Mouse (Mus musculus): ENCODE results near the gene Otop2. TPM values are rescaled to one million over a fixed set of nuclear protein-coding genes. Genes with fewer than 3 reads are reported as not detected.

The Otop2 gene
- polyA plus RNA-seq, 1 experiment from 2014 or later = not detected

DNA sequence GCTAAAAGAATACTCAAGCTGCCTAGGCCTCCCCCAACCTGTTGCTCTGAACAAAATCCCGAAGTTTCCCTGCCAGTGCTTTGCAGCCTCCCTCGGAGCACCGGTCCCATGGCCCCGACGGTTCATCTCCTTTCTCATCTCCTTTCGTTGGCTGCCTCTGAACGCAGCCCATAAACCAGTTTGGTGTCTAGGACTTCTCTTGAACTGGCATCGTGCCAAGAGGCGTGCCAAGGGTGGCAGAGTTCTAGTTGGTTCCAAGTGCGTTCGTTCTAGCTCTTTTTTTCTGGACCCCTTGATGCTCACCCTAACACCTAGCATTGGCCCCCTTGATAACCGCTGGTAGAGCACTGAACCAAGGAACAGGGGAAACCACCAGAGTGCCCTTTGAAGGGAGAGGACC lies 28.3 kb downstream of the Otop2 start:
- Histone ChIP-seq H3K4me1 (ENCODE audit: control insufficient read depth in 2 of 2, insufficient read depth in 2 of 2, low read length in 2 of 2) (no peaks in the 10 kb centered on the region), H3K9ac (ENCODE audit: low read length) (no peak overlapping the region), H3K27me3 (ENCODE audit: control insufficient read depth, insufficient read depth, low read length) (peaks cover 81% of the 10 kb centered on the region), H3K27ac (replicated peaks in 1 of 2; ENCODE audit: control insufficient read depth in 1 of 2, insufficient read depth in 1 of 2, low read depth in 2 of 2, low read length in 2 of 2) (no peak overlapping the region), H3K4me2 (ENCODE audit: low read length) (no peak overlapping the region), H3K4me3 (ENCODE audit: control insufficient read depth in 1 of 2, insufficient read depth in 1 of 2, low read depth in 1 of 2, low read length in 2 of 2) (no peak overlapping the region), H3K36me3 (ENCODE audit: control insufficient read depth, insufficient read depth, low read length) (no peaks in the 10 kb centered on the region), H3K9me3 (ENCODE audit: control insufficient read depth, low read length) (no peaks in the 10 kb centered on the region)
- WGBS = 48% methylated on average over 12 of the region's 12 CpGs
- ATAC-seq (ENCODE audit: insufficient number of reproducible peaks, insufficient read depth, low FRiP score, low read depth) = no peak

DNA sequence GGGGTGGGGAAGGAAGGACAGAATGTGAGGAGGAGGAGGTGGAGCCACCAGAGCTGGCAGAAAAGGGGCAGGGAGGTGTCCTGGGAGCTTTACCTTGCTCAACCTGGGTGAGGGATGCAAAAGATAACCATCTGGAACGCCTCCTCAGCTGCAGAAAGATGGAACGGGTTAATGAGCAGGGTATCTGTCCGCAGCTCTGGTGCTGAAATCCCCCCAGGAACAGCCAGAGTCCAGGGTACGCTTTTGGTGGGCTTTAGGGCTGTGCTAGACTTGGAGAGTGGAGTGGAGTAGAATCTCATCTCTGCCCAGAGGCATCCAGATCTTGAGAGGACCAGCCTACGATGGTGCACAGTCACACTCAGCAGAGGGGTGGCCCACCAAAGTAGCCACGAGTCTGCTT lies 29.2 kb downstream of the Otop2 start:
- WGBS = 16% methylated on average over 6 of the region's 6 CpGs
- Histone ChIP-seq H3K36me3 (ENCODE audit: control insufficient read depth, insufficient read depth, low read length) (no peaks in the 10 kb centered on the region), H3K9ac (ENCODE audit: low read length) (no peak overlapping the region), H3K4me3 (ENCODE audit: control insufficient read depth in 1 of 2, insufficient read depth in 1 of 2, low read depth in 1 of 2, low read length in 2 of 2) (no peak overlapping the region), H3K27me3 (ENCODE audit: control insufficient read depth, insufficient read depth, low read length) (peaks cover 75% of the 10 kb centered on the region), H3K9me3 (ENCODE audit: control insufficient read depth, low read length) (no peaks in the 10 kb centered on the region), H3K4me1 (ENCODE audit: control insufficient read depth in 2 of 2, insufficient read depth in 2 of 2, low read length in 2 of 2) (no peaks in the 10 kb centered on the region), H3K4me2 (ENCODE audit: low read length) (no peak overlapping the region), H3K27ac (replicated peaks in 1 of 2; ENCODE audit: control insufficient read depth in 1 of 2, insufficient read depth in 1 of 2, low read depth in 2 of 2, low read length in 2 of 2) (no peak overlapping the region)
- ATAC-seq (ENCODE audit: insufficient number of reproducible peaks, insufficient read depth, low FRiP score, low read depth) = no peak

DNA sequence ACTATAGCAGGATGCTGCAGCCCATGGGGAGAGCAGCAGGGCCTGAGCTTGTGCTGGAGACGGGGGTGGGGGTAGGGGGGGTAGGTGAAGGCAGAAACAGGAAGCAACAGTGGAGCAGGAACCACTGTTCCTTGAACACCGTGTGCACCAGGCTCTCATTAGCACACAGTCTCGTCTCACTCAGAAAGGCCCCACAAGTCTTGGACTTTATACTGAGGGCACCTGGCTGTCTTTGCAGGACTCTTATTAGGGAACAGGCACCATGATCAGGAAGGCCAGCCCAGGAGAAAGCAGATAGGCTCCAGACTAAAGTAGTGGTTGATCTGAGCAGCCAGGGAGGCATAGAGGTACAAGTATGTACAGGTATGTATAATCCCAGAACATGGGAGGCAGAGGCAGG lies 30.4 kb downstream of the Otop2 start:
- Histone ChIP-seq H3K27ac (replicated peaks in 1 of 2; ENCODE audit: control insufficient read depth in 1 of 2, insufficient read depth in 1 of 2, low read depth in 2 of 2, low read length in 2 of 2) (no peak overlapping the region), H3K4me2 (ENCODE audit: low read length) (no peak overlapping the region), H3K36me3 (ENCODE audit: control insufficient read depth, insufficient read depth, low read length) (no peaks in the 10 kb centered on the region), H3K9me3 (ENCODE audit: control insufficient read depth, low read length) (no peaks in the 10 kb centered on the region), H3K4me1 (ENCODE audit: control insufficient read depth in 2 of 2, insufficient read depth in 2 of 2, low read length in 2 of 2) (no peaks in the 10 kb centered on the region), H3K9ac (ENCODE audit: low read length) (no peak overlapping the region), H3K4me3 (ENCODE audit: control insufficient read depth in 1 of 2, insufficient read depth in 1 of 2, low read depth in 1 of 2, low read length in 2 of 2) (no peak overlapping the region), H3K27me3 (ENCODE audit: control insufficient read depth, insufficient read depth, low read length) (peaks cover 71% of the 10 kb centered on the region)
- WGBS = 38% methylated on average over 3 of the region's 3 CpGs
- ATAC-seq (ENCODE audit: insufficient number of reproducible peaks, insufficient read depth, low FRiP score, low read depth) = no peak

DNA sequence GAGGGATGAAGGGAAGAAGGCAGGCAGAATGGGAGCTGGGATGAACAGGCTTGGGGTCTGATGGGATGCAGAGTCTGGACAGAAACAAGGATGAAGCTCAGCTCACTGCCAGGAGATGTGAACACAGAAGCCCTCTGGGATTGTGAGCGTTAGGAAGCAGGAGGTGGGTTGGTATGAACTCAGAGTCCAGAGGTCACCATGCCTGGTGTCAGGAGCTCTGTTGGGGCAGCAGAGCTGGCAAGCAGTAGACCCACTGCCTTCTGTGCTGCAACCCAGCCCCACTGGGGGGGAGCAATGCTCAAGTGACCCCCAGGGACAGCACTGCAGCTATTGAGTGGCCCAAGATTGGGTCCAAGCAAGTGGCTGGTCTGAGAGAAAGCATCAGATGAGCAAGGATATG lies 30.9 kb downstream of the Otop2 start:
- peaks cover 66% of the 10 kb centered on the region for H3K27me3 ChIP-seq (ENCODE audit: control insufficient read depth, insufficient read depth, low read length)
- ATAC-seq (ENCODE audit: insufficient number of reproducible peaks, insufficient read depth, low FRiP score, low read depth) = no peak
- H3K27ac ChIP-seq (replicated peaks in 1 of 2; ENCODE audit: control insufficient read depth in 1 of 2, insufficient read depth in 1 of 2, low read depth in 2 of 2, low read length in 2 of 2) = no peak overlapping the region
- H3K4me3 ChIP-seq (ENCODE audit: control insufficient read depth in 1 of 2, insufficient read depth in 1 of 2, low read depth in 1 of 2, low read length in 2 of 2) = no peak overlapping the region
- no peaks in the 10 kb centered on the region for H3K9me3 ChIP-seq (ENCODE audit: control insufficient read depth, low read length)
- H3K9ac ChIP-seq (ENCODE audit: low read length) = no peak overlapping the region
- no peaks in the 10 kb centered on the region for H3K36me3 ChIP-seq (ENCODE audit: control insufficient read depth, insufficient read depth, low read length)
- no peaks in the 10 kb centered on the region for H3K4me1 ChIP-seq (ENCODE audit: control insufficient read depth in 2 of 2, insufficient read depth in 2 of 2, low read length in 2 of 2)
- no peak overlapping the region for H3K4me2 ChIP-seq (ENCODE audit: low read length)
- 53% methylated on average over 1 of the region's 1 CpGs for WGBS

DNA sequence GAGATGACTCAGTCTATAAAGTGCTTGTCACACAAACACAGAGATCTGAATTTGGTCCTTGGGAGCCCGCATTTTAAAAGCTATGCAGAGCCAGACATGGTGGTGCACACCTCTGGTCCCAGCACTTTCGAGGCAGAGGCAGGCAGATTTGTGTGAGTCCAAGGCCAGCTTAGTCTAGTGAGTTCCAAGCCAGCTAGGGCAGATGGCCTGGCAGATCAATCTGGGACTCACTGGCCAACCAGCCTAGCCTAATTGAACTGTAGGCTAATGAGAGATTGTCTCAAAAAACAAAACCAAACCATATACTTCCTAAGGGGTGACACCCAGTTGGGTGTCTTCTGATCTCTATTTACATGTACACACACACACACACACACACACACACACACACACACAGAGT lies 34.3 kb downstream of the Otop2 start:
- WGBS = 56% methylated on average over 2 of the region's 2 CpGs
- peaks cover 50% of the 10 kb centered on the region for H3K27me3 ChIP-seq (ENCODE audit: control insufficient read depth, insufficient read depth, low read length)
- ATAC-seq (ENCODE audit: insufficient number of reproducible peaks, insufficient read depth, low FRiP score, low read depth) = no peak

DNA sequence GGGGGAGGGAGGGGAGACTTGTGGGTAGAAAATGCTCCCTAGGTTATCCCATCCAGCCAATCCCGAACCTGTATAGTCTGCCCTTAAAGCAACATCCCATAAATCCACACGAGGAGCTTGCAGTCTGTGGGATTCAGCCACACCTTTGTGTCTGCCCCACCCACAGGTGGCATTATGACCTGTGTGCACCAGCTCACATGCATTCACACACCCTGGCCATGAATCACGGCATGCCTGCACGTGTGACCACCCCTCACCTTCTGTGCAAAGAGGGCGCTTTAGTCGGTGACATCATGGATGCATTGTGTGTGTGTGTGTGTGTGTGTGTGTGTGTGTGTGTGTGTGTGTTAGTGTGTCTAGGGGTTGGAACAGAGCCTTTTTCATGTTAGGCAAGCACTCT lies 34.9 kb downstream of the Otop2 start:
- H3K9ac ChIP-seq (ENCODE audit: low read length) = no peak overlapping the region
- no peak for ATAC-seq (ENCODE audit: insufficient number of reproducible peaks, insufficient read depth, low FRiP score, low read depth)
- H3K9me3 ChIP-seq (ENCODE audit: control insufficient read depth, low read length) = no peaks in the 10 kb centered on the region
- H3K27me3 ChIP-seq (ENCODE audit: control insufficient read depth, insufficient read depth, low read length) = peaks cover 50% of the 10 kb centered on the region
- H3K27ac ChIP-seq (replicated peaks in 1 of 2; ENCODE audit: control insufficient read depth in 1 of 2, insufficient read depth in 1 of 2, low read depth in 2 of 2, low read length in 2 of 2) = no peak overlapping the region
- 51% methylated on average over 6 of the region's 6 CpGs for WGBS
- no peaks in the 10 kb centered on the region; a peak in 1 of 4 replicates for H3K4me1 ChIP-seq (ENCODE audit: control insufficient read depth in 2 of 2, insufficient read depth in 2 of 2, low read length in 2 of 2)
- no peaks in the 10 kb centered on the region for H3K36me3 ChIP-seq (ENCODE audit: control insufficient read depth, insufficient read depth, low read length)
- H3K4me2 ChIP-seq (ENCODE audit: low read length) = no peak overlapping the region
- no peak overlapping the region for H3K4me3 ChIP-seq (ENCODE audit: control insufficient read depth in 1 of 2, insufficient read depth in 1 of 2, low read depth in 1 of 2, low read length in 2 of 2)

More for the DNA sequence above, 34.3 kb downstream of the Otop2 start:
- no peaks in the 10 kb centered on the region; a peak in 1 of 4 replicates for H3K4me1 ChIP-seq (ENCODE audit: control insufficient read depth in 2 of 2, insufficient read depth in 2 of 2, low read length in 2 of 2)
- H3K9ac ChIP-seq (ENCODE audit: low read length) = no peak overlapping the region
- H3K27ac ChIP-seq (replicated peaks in 1 of 2; ENCODE audit: control insufficient read depth in 1 of 2, insufficient read depth in 1 of 2, low read depth in 2 of 2, low read length in 2 of 2) = no peak overlapping the region
- no peak overlapping the region for H3K4me3 ChIP-seq (ENCODE audit: control insufficient read depth in 1 of 2, insufficient read depth in 1 of 2, low read depth in 1 of 2, low read length in 2 of 2)
- no peaks in the 10 kb centered on the region for H3K36me3 ChIP-seq (ENCODE audit: control insufficient read depth, insufficient read depth, low read length)
- no peak overlapping the region for H3K4me2 ChIP-seq (ENCODE audit: low read length)
- no peaks in the 10 kb centered on the region for H3K9me3 ChIP-seq (ENCODE audit: control insufficient read depth, low read length)

DNA sequence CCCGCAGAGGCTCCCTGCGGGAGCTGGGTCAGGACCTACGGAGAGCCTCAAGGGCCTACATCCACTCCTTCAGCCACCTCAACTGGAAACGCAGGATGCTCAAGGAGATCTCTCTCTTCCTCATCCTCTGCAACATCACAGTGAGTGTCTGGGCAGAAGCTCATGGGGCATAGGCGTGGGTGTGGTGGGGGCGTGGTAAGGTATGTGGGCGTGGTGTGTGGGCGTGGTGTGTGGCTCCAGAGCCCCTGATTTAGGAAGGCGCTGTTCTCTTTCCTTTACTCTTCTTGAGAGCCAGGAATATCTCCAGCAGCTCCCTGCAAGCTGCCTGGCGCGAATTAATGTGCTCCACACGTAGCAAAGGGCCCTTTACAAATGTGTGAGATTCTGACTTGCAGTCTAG lies 38.0 kb downstream of the Otop2 start:
- Histone ChIP-seq H3K27ac (replicated peaks in 1 of 2; ENCODE audit: control insufficient read depth in 1 of 2, insufficient read depth in 1 of 2, low read depth in 2 of 2, low read length in 2 of 2) (no peak overlapping the region), H3K9ac (ENCODE audit: low read length) (no peak overlapping the region), H3K4me2 (ENCODE audit: low read length) (no peak overlapping the region), H3K9me3 (ENCODE audit: control insufficient read depth, low read length) (no peaks in the 10 kb centered on the region), H3K4me3 (ENCODE audit: control insufficient read depth in 1 of 2, insufficient read depth in 1 of 2, low read depth in 1 of 2, low read length in 2 of 2) (no peak overlapping the region), H3K4me1 (ENCODE audit: control insufficient read depth in 2 of 2, insufficient read depth in 2 of 2, low read length in 2 of 2) (no peaks in the 10 kb centered on the region; a peak in 1 of 4 replicates), H3K36me3 (ENCODE audit: control insufficient read depth, insufficient read depth, low read length) (no peaks in the 10 kb centered on the region), H3K27me3 (ENCODE audit: control insufficient read depth, insufficient read depth, low read length) (peaks cover 41% of the 10 kb centered on the region)
- WGBS = 7% methylated on average over 12 of the region's 12 CpGs
- ATAC-seq (ENCODE audit: insufficient number of reproducible peaks, insufficient read depth, low FRiP score, low read depth) = no peak

DNA sequence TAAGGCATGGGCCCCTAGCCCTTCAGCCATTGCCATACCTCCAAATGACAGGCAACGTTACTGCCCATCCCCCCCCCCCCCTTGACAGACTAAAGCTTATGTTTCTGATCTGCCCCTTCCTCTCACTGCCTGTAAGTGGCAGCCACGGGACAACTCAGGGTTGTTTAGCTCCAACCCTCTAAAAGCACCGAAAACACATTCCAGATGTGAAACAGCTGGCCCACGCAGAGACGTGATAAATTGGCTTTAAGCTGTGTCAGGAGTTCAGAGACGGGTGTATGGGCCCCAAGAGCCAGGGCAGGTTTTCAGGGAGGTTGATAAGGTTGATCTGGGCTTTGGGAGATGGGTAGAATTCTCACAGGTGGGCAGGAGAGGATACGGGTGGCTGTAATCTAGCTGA lies 38.6 kb downstream of the Otop2 start:
- H3K9me3 ChIP-seq (ENCODE audit: control insufficient read depth, low read length) = no peaks in the 10 kb centered on the region
- H3K36me3 ChIP-seq (ENCODE audit: control insufficient read depth, insufficient read depth, low read length) = no peaks in the 10 kb centered on the region
- no peak overlapping the region for H3K4me3 ChIP-seq (ENCODE audit: control insufficient read depth in 1 of 2, insufficient read depth in 1 of 2, low read depth in 1 of 2, low read length in 2 of 2)
- H3K27me3 ChIP-seq (ENCODE audit: control insufficient read depth, insufficient read depth, low read length) = peaks cover 44% of the 10 kb centered on the region
- H3K27ac ChIP-seq (replicated peaks in 1 of 2; ENCODE audit: control insufficient read depth in 1 of 2, insufficient read depth in 1 of 2, low read depth in 2 of 2, low read length in 2 of 2) = no peak overlapping the region
- no peaks in the 10 kb centered on the region; a peak in 1 of 4 replicates for H3K4me1 ChIP-seq (ENCODE audit: control insufficient read depth in 2 of 2, insufficient read depth in 2 of 2, low read length in 2 of 2)
- whole genome bisulfite sequencing = 37% methylated on average over 7 of the region's 7 CpGs
- ATAC-seq (ENCODE audit: insufficient number of reproducible peaks, insufficient read depth, low FRiP score, low read depth) = no peak
- H3K4me2 ChIP-seq (ENCODE audit: low read length) = no peak overlapping the region
- H3K9ac ChIP-seq (ENCODE audit: low read length) = no peak overlapping the region
